Comparison of ENCODE assay signal across 28 mouse cellular contexts in the genomic region with DNA sequence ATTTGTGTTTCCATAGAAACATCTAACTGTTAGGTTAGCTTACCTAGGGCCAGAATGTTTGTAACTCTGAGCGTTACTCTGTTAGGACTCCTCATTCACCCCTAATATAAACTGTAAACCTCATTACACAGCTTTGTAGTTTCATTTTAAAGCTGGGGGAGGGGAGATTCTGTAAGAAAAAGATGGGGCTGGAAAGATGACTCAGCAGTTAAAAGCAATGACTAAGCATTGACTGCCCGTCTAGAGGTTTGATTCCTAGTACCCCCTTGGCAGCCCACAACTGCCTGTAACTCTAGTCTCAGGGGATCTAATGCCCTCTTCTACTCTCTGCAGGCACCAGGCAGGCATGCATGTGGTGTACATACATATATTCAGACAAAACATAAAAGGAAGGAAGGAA. TPM values are rescaled to one million over a fixed set of nuclear protein-coding genes. Genes with fewer than 3 reads are reported as not detected.
A peak's percentile ranks its signal among the peaks of the same experiment; 100 is the strongest.
DNase-seq lines count a peak whose midpoint lies in the region.
"Had no signal": no experiment of that assay in that cellular context is flagged by ENCODE, and none has a peak within 500 bp of the region (broad histone marks: within the 10 kb centered on the region; RNA-seq: fewer than 3 reads in every experiment).

No protein-coding gene starts in this region.

- peak; percentile 7 for DNase-seq in heart, adult 11 months
- no peak for DNase-seq in heart, adult 18-20 months
- peak; percentile 11 for DNase-seq in MEL-GATA-1-ER (ENCODE audit: extremely low read depth, low read depth)
- peak; percentile 11 for DNase-seq in c-Kit-positive CD71-positive TER-119-positive erythroid progenitor cells, embryonic 14.5 days (ENCODE audit: low spot score)
- DNase-seq in thymus, postnatal 10 days (ENCODE audit: low spot score in 2 of 2) = no peak
- no peak for DNase-seq in cerebellum, adult 9-11 months
- DNase-seq in adrenal gland, adult 2 months = no peak
- DNase-seq: adrenal gland, adult 8-10 months; adrenal gland, postnatal 36 days; cerebellum, adult 11-12 months; cerebellum, adult 9-10 months; gastrocnemius, adult 2 months; gastrocnemius, postnatal 36 days; heart, adult 2 months; heart, postnatal 14 days; kidney, adult 11 months; kidney, adult 9 months had no signal

RNA-seq across cellular contexts. Expression of a gene that starts 2.1 kb away (rescaled TPM):
- not detected for total RNA-seq in heart, adult 18-20 months (2021)
- not detected for total RNA-seq in adrenal gland, adult 2 months (2021)
- polyA plus RNA-seq in adrenal gland, adult 2 months (2012; rRNA removed) = not detected in 2 replicates
- total RNA-seq: adrenal gland, adult 8-10 months; adrenal gland, postnatal 36 days; gastrocnemius, adult 2 months; gastrocnemius, postnatal 36 days; heart, adult 2 months; heart, postnatal 14 days; hematopoietic stem cell, adult 5-6 weeks had no signal
- polyA plus RNA-seq: activated CD4-positive, CD25-positive, alpha-beta regulatory T cell, adult 4 months; brain, embryonic 14.5 days; embryonic facial prominence, embryonic 14.5 days; forebrain, embryonic 13.5 days; heart, adult 2 months; heart, embryonic 11.5 days; heart, embryonic 15.5 days; hindbrain, embryonic 13.5 days had no signal

RNA-seq across cellular contexts. Expression of a gene that starts 17.3 kb away (rescaled TPM):
- not detected for total RNA-seq in heart, adult 18-20 months (2021)
- not detected for total RNA-seq in adrenal gland, adult 2 months (2021)
- not detected in 2 replicates for polyA plus RNA-seq in adrenal gland, adult 2 months (2012; rRNA removed)
- total RNA-seq: adrenal gland, adult 8-10 months; adrenal gland, postnatal 36 days; gastrocnemius, adult 2 months; gastrocnemius, postnatal 36 days; heart, adult 2 months; heart, postnatal 14 days; hematopoietic stem cell, adult 5-6 weeks; hindbrain, postnatal 0 days had no signal
- polyA plus RNA-seq: activated CD4-positive, CD25-positive, alpha-beta regulatory T cell, adult 4 months; embryonic facial prominence, embryonic 10.5 days; embryonic facial prominence, embryonic 14.5 days; forebrain, embryonic 13.5 days; heart, adult 2 months; heart, embryonic 11.5 days; heart, embryonic 15.5 days; hindbrain, embryonic 13.5 days; hindbrain, postnatal 0 days; intestine, embryonic 14.5 days had no signal

RNA-seq across cellular contexts. Expression of a gene that starts 36.9 kb away (rescaled TPM):
- total RNA-seq in heart, adult 18-20 months (2021) = not detected
- total RNA-seq in adrenal gland, adult 2 months (2021) = not detected
- polyA plus RNA-seq in adrenal gland, adult 2 months (2012; rRNA removed) = not detected in 2 replicates
- total RNA-seq: adrenal gland, adult 8-10 months; adrenal gland, postnatal 36 days; gastrocnemius, adult 2 months; gastrocnemius, postnatal 36 days; heart, adult 2 months; heart, postnatal 14 days; hematopoietic stem cell, adult 5-6 weeks; hindbrain, postnatal 0 days had no signal
- polyA plus RNA-seq: activated CD4-positive, CD25-positive, alpha-beta regulatory T cell, adult 4 months; brain, embryonic 14.5 days; embryonic facial prominence, embryonic 10.5 days; embryonic facial prominence, embryonic 14.5 days; forebrain, embryonic 13.5 days; heart, adult 2 months; heart, embryonic 11.5 days; heart, embryonic 15.5 days; hindbrain, embryonic 13.5 days; hindbrain, postnatal 0 days; intestine, embryonic 14.5 days had no signal

RNA-seq across cellular contexts. Expression of a gene that starts 52.8 kb away (rescaled TPM):
- 1 to 10 TPM; 5.5 to 5.9 TPM for total RNA-seq in heart, adult 18-20 months (2021)
- total RNA-seq in adrenal gland, adult 2 months (2021) = 1 to 10 TPM; 9.4 to 9.6 TPM
- 0.33 and 0.44 TPM in 2 replicates for polyA plus RNA-seq in adrenal gland, adult 2 months (2012; rRNA removed)

Comparison
In these comparisons a context has a peak if more than half of its experiments do, and no peak if none do; other contexts are left out.
1. DNase-seq: peak in heart, adult 11 months (single experiment), MEL-GATA-1-ER (single experiment) and c-Kit-positive CD71-positive TER-119-positive erythroid progenitor cells, embryonic 14.5 days (single experiment); none in heart, adult 18-20 months (0 of 2), thymus, postnatal 10 days (0 of 2), cerebellum, adult 9-11 months (single experiment) and adrenal gland, adult 2 months (single experiment).